Mouse (Mus musculus): ENCODE results near the gene Cat.

- TF ChIP-seq CTCF (IDR thresholded peaks at IDR 0.05) = peak; percentile 98; the same call in 1 of the 2 replicates
- peak; percentile 92 for TF ChIP-seq EP300 (IDR thresholded peaks at IDR 0.05; ENCODE audit: insufficient read depth, low read depth, low read length)
These were observed 28.3 kb downstream of the Cat start for GRCm38 (mm10) chr2:103456646-103457045.

Measured in heart, adult 2 months (tissue).